Mouse (Mus musculus): ENCODE measurements around the gene Nup93. TPM values are rescaled to one million over a fixed set of nuclear protein-coding genes. Genes with fewer than 3 reads are reported as not detected.

Nup93 gene
- total and polyA plus RNA-seq, 2 experiments from 2014 or later = 36.7 to 43.7 TPM

GRCm38 (mm10) chr8:94278295-94278694, 63.9 kb downstream of the Nup93 start:
- no peaks in the 10 kb centered on the region for H3K9me3 ChIP-seq (ENCODE audit: low read length)
- H3K27me3 ChIP-seq (ENCODE audit: insufficient read depth, low read length) = no peaks in the 10 kb centered on the region
- H3K9ac ChIP-seq = no peak overlapping the region
- H3K4me1 ChIP-seq (ENCODE audit: insufficient read depth) = no peaks in the 10 kb centered on the region
- no peak overlapping the region for H3K4me2 ChIP-seq (ENCODE audit: low read depth)
- no peak for ATAC-seq
- no peak for DNase-seq
- TF ChIP-seq CTCF (IDR thresholded peaks at IDR 0.05; ENCODE audit: low read depth) = no peak
- no peaks in the 10 kb centered on the region for H3K36me3 ChIP-seq (ENCODE audit: insufficient read depth)
- WGBS = 94% methylated on average over 6 of the region's 6 CpGs
- no peak overlapping the region for H3K27ac ChIP-seq (ENCODE audit: low read depth, low read length)
- no peak overlapping the region for H3K4me3 ChIP-seq (ENCODE audit: low read depth, low read length)

DNA sequence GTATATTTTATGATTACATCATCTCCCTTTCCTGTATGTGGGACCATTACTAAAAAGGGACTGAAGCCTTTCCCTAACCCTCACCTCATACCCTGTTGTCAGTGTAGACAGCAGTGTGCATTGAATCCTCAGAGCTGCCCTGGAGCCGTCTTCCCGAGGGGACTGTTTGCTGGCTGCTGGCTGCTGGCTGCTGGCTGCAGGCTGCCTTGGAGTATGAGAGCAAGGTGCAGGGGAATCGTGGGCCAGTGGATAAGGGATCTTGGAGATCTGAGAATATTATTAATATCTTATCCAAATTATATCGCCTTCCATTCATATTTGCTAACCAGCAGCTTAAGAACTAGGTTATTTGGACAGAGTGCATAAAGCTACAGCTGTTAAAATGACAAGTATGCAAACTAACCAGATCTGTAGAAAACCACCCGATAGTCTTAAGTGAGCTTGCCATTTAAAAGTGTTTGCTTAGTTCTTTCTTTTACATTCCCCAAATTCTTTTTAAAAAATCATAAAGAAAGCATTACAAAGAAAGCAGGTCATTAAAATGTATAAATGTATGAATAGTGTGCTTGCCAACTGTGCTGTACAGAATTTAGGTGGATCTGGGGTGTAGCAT, 65.7 kb downstream of the Nup93 start:
- Histone ChIP-seq H3K27me3 (ENCODE audit: insufficient read depth, low read length) (no peaks in the 10 kb centered on the region), H3K27ac (ENCODE audit: low read depth, low read length) (no peak overlapping the region), H3K9me3 (ENCODE audit: low read length) (no peaks in the 10 kb centered on the region), H3K4me3 (ENCODE audit: low read depth, low read length) (no peak overlapping the region), H3K9ac (no peak overlapping the region), H3K4me1 (ENCODE audit: insufficient read depth) (no peaks in the 10 kb centered on the region), H3K4me2 (ENCODE audit: low read depth) (no peak overlapping the region), H3K36me3 (ENCODE audit: insufficient read depth) (no peaks in the 10 kb centered on the region)
- ATAC-seq (no peak), DNase-seq (no peak)
- TF ChIP-seq CTCF (IDR thresholded peaks at IDR 0.05; ENCODE audit: low read depth) = no peak
- 61% methylated on average over 5 of the region's 5 CpGs for WGBS

DNA sequence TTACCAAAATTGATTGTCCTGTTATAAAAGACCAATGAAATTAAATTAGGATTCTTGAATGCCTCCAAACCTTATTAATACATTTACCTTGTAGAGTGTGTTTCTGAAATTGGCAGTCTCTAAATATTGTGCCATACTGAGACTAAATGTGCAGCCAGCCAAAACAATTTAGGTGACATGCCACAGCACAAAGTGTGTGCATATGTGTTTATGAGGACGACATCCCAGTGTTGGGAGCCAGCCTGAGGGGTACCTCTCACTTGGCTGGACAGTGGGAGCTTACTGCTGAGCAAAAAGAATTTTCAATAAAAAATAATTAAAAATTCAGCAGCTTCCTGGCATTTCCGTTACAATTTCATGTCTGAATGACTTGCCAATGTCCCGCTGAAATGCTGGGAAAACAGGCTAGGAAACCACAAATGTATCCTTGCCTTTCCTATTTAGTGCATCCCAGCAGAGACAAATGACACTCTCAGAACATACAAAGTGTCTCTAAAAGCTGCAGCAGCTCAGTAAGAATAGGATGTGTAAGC, 68.2 kb downstream of the Nup93 start:
- DNase-seq (no peak), ATAC-seq (no peak)
- no peak overlapping the region for H3K27ac ChIP-seq (ENCODE audit: low read depth, low read length)
- no peaks in the 10 kb centered on the region for H3K9me3 ChIP-seq (ENCODE audit: low read length)
- H3K27me3 ChIP-seq (ENCODE audit: insufficient read depth, low read length) = no peaks in the 10 kb centered on the region
- WGBS = 52% methylated on average over 3 of the region's 3 CpGs
- no peak overlapping the region for H3K4me3 ChIP-seq (ENCODE audit: low read depth, low read length)
- H3K36me3 ChIP-seq (ENCODE audit: insufficient read depth) = peaks cover 2% of the 10 kb centered on the region; the same call in 1 of the 2 replicates
- H3K4me1 ChIP-seq (ENCODE audit: insufficient read depth) = no peaks in the 10 kb centered on the region
- H3K4me2 ChIP-seq (ENCODE audit: low read depth) = no peak overlapping the region
- no peak for TF ChIP-seq CTCF (IDR thresholded peaks at IDR 0.05; ENCODE audit: low read depth)
- no peak overlapping the region for H3K9ac ChIP-seq

DNA sequence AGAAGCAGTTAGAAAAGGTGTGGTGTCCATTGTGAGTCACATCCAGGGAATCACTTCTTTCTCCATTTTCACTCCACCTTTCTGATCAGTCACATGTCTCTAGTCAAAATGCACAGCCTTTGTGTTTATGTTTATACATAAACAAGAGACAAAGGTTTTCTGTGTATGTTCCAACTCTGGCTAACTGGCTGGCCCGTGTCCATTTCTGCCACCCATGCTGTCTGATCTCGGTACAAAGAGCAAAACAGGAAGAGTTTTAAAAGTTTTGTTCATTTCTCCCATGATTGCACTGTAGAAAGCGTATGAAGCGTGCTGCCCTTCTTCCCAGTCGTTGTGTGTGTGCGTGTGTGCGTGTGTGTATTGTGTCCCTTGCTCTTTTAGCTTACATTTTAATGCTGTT, 69.8 kb downstream of the Nup93 start:
- 67% methylated on average over 7 of the region's 7 CpGs for WGBS

DNA sequence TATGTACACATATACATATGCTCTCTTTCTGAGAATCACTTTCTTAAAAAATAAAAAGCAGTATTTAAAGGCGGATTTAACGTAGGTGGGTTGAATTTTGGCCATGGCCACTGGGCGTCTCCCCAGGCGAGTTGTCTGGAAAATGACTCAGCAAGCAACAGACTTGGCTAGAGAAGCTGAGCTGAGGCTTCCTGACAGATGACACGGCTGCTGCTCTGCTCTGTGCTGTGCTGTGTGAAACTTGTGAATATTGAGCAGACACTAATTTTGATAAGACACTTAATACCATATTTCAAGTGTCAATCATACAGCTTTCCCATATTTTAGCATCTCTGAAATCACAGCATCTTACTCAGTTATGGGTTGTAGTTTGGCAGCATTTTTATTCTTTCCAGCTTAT, 76.2 kb downstream of the Nup93 start:
- Histone ChIP-seq H3K4me3 (ENCODE audit: low read depth, low read length) (no peak overlapping the region), H3K36me3 (ENCODE audit: insufficient read depth) (peaks cover 15% of the 10 kb centered on the region), H3K9me3 (ENCODE audit: low read length) (no peaks in the 10 kb centered on the region), H3K4me2 (ENCODE audit: low read depth) (no peak overlapping the region), H3K9ac (no peak overlapping the region), H3K4me1 (ENCODE audit: insufficient read depth) (no peaks in the 10 kb centered on the region), H3K27me3 (ENCODE audit: insufficient read depth, low read length) (no peaks in the 10 kb centered on the region), H3K27ac (ENCODE audit: low read depth, low read length) (no peak overlapping the region)
- ATAC-seq (peak; percentile 71), DNase-seq (no peak)
- no peak for TF ChIP-seq CTCF (IDR thresholded peaks at IDR 0.05; ENCODE audit: low read depth)
- 68% methylated on average over 5 of the region's 5 CpGs for WGBS

More for the DNA sequence above, 69.8 kb downstream of the Nup93 start:
- H3K4me2 ChIP-seq (ENCODE audit: low read depth) = no peak overlapping the region
- DNase-seq = no peak
- H3K4me3 ChIP-seq (ENCODE audit: low read depth, low read length) = no peak overlapping the region
- peaks cover 4% of the 10 kb centered on the region; the same call in 1 of the 2 replicates for H3K36me3 ChIP-seq (ENCODE audit: insufficient read depth)
- no peaks in the 10 kb centered on the region for H3K4me1 ChIP-seq (ENCODE audit: insufficient read depth)
- H3K27ac ChIP-seq (ENCODE audit: low read depth, low read length) = no peak overlapping the region
- ATAC-seq = no peak
- H3K9ac ChIP-seq = no peak overlapping the region
- no peaks in the 10 kb centered on the region for H3K9me3 ChIP-seq (ENCODE audit: low read length)
- TF ChIP-seq CTCF (IDR thresholded peaks at IDR 0.05; ENCODE audit: low read depth) = no peak
- H3K27me3 ChIP-seq (ENCODE audit: insufficient read depth, low read length) = no peaks in the 10 kb centered on the region

DNA sequence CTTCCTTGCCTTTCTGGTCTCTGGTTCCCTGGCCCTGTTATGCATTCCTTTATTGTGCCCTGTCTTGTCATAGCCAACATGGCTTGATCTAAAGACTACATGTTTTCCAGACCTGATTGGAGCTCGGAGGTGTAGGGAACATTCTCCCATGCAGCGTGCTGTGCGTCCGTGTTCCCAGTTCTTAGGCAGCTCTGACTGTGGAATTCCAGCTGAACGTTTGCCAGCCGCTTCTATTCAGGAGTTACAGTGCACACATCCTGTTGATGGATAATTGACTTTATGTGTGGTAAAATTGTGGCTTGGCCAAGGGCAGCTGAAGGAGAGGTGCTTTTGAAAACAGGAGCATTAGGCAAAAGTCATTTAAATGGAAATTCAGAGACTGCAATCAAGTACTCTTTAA, 77.7 kb downstream of the Nup93 start:
- peaks cover 15% of the 10 kb centered on the region for H3K36me3 ChIP-seq (ENCODE audit: insufficient read depth)
- 39% methylated on average over 6 of the region's 6 CpGs for WGBS
- H3K4me1 ChIP-seq (ENCODE audit: insufficient read depth) = no peaks in the 10 kb centered on the region
- DNase-seq (no peak), ATAC-seq (no peak)
- H3K9me3 ChIP-seq (ENCODE audit: low read length) = no peaks in the 10 kb centered on the region
- H3K27ac ChIP-seq (ENCODE audit: low read depth, low read length) = no peak overlapping the region
- TF ChIP-seq CTCF (IDR thresholded peaks at IDR 0.05; ENCODE audit: low read depth) = no peak
- no peak overlapping the region for H3K4me3 ChIP-seq (ENCODE audit: low read depth, low read length)
- no peaks in the 10 kb centered on the region for H3K27me3 ChIP-seq (ENCODE audit: insufficient read depth, low read length)
- no peak overlapping the region for H3K9ac ChIP-seq
- no peak overlapping the region for H3K4me2 ChIP-seq (ENCODE audit: low read depth)

- Histone ChIP-seq H3K27ac (ENCODE audit: low read depth, low read length) (no peak overlapping the region), H3K4me3 (ENCODE audit: low read depth, low read length) (no peak overlapping the region), H3K4me1 (ENCODE audit: insufficient read depth) (no peaks in the 10 kb centered on the region), H3K9ac (no peak overlapping the region), H3K4me2 (ENCODE audit: low read depth) (no peak overlapping the region), H3K9me3 (ENCODE audit: low read length) (no peaks in the 10 kb centered on the region), H3K27me3 (ENCODE audit: insufficient read depth, low read length) (no peaks in the 10 kb centered on the region), H3K36me3 (ENCODE audit: insufficient read depth) (peaks cover 12% of the 10 kb centered on the region; the same call in 1 of the 2 replicates)
- WGBS = 91% methylated on average over 8 of the region's 8 CpGs
- no peak for DNase-seq
- ATAC-seq = no peak
- no peak for TF ChIP-seq CTCF (IDR thresholded peaks at IDR 0.05; ENCODE audit: low read depth)
These were observed 78.3 kb downstream of the Nup93 start for GRCm38 (mm10) chr8:94292626-94293025.

Measured in forebrain, postnatal 0 days (tissue).